Comparison of ENCODE assay signal across 14 mouse cellular contexts in genomic region chr13:97252469-97252868, GRCm38 (mm10). TPM values are rescaled to one million over a fixed set of nuclear protein-coding genes. Genes with fewer than 3 reads are reported as not detected.
DNase-seq lines count a peak whose midpoint lies in the region; ATAC-seq and TF ChIP-seq lines count a peak whose summit lies in the region.
"Had no signal": no experiment of that assay in that cellular context is flagged by ENCODE, and none has a peak within 500 bp of the region (broad histone marks: within the 10 kb centered on the region; RNA-seq: fewer than 3 reads in every experiment).

No protein-coding gene starts in this region.

- TF ChIP-seq CTCF in left cerebral cortex, adult 2 months (IDR thresholded peaks at IDR 0.05) = no peak

- no peak overlapping the region; the same call in 1 of the 2 replicates for H3K4me2 ChIP-seq in midbrain, embryonic 14.5 days (ENCODE audit: low read length)

- peaks cover 63% of the 10 kb centered on the region for H3K36me3 ChIP-seq in hindbrain, embryonic 10.5 days
- peaks cover 28% of the 10 kb centered on the region for H3K36me3 ChIP-seq in midbrain, embryonic 14.5 days (ENCODE audit: control insufficient read depth, insufficient read depth, low read length)

- no peaks in the 10 kb centered on the region for H3K9me3 ChIP-seq in hindbrain, embryonic 10.5 days
- no peaks in the 10 kb centered on the region for H3K9me3 ChIP-seq in midbrain, embryonic 14.5 days (ENCODE audit: control insufficient read depth, low read length)

- H3K9ac ChIP-seq in midbrain, embryonic 14.5 days (replicated peaks; ENCODE audit: low read length) = no peak overlapping the region
- H3K9ac ChIP-seq: liver, embryonic 14.5 days had no signal

- WGBS in hindbrain, embryonic 10.5 days = 39% methylated on average over 7 of the region's 7 CpGs
- 6% methylated on average over 7 of the region's 7 CpGs for WGBS in midbrain, embryonic 14.5 days

- peaks cover 99% of the 10 kb centered on the region for H3K4me1 ChIP-seq in hindbrain, embryonic 10.5 days (replicated peaks)
- H3K4me1 ChIP-seq in midbrain, embryonic 14.5 days (ENCODE audit: control insufficient read depth, insufficient read depth, low read length) = peaks cover 89% of the 10 kb centered on the region

- ATAC-seq in midbrain, embryonic 14.5 days (ENCODE audit: low FRiP score, low TSS enrichment) = peak; percentile 41
- ATAC-seq in erythroblast, adult 5-6 weeks (replicated peaks; ENCODE audit: low FRiP score, poor library complexity, severe bottlenecking) = no peak

- H3K4me3 ChIP-seq in hindbrain, embryonic 10.5 days = no peak overlapping the region
- no peak overlapping the region for H3K4me3 ChIP-seq in midbrain, embryonic 14.5 days (replicated peaks; ENCODE audit: low read depth, low read length)
- no peak overlapping the region for H3K4me3 ChIP-seq in left cerebral cortex, adult 2 months
- H3K4me3 ChIP-seq: erythroblast, embryonic 14.5 days had no signal

- H3K27ac ChIP-seq in hindbrain, embryonic 10.5 days = peak overlapping the region; percentile 84
- peak overlapping the region; percentile 71 for H3K27ac ChIP-seq in midbrain, embryonic 14.5 days (replicated peaks; ENCODE audit: low read depth, low read length)
- no peak overlapping the region for H3K27ac ChIP-seq in left cerebral cortex, adult 2 months
- H3K27ac ChIP-seq: kidney, postnatal 0 days; liver, embryonic 14.5 days had no signal

- intact Hi-C loops in left cerebral cortex, adult 2 months (cut with DNase I) = no loop called here

- peak; percentile 39 for DNase-seq in ES-CJ7 (ENCODE audit: low read depth, low spot score)
- DNase-seq in embryo, embryonic 9.5 days (ENCODE audit: extremely low spot score) = peak; percentile 68
- DNase-seq in hindbrain, embryonic 10.5 days (ENCODE audit: low spot score) = peak; percentile 86
- DNase-seq in midbrain, embryonic 14.5 days = peak; percentile 87
- DNase-seq in spleen, adult 18-20 months = no peak
- DNase-seq in gastrocnemius, postnatal 4 days (ENCODE audit: low spot score in 2 of 2) = no peak
- no peak for DNase-seq in left cerebral cortex, adult 2 months (ENCODE audit: extremely low spot score in 1 of 2, low spot score in 2 of 2)
- DNase-seq: cerebellum, adult 8-10 months; gastrocnemius, postnatal 10 days; thymus, adult 2 months had no signal

- peaks cover 13% of the 10 kb centered on the region; the same call in 1 of the 2 replicates for H3K27me3 ChIP-seq in hindbrain, embryonic 10.5 days (ENCODE audit: insufficient read depth, poor library complexity, severe bottlenecking)
- H3K27me3 ChIP-seq in midbrain, embryonic 14.5 days (ENCODE audit: control insufficient read depth, insufficient read depth, low read length) = no peaks in the 10 kb centered on the region

RNA-seq across cellular contexts. Expression of gene Enc1, which starts 11.6 kb away (rescaled TPM):
- 11.2 and 18.6 TPM in 2 replicates for polyA plus RNA-seq in hindbrain, embryonic 10.5 days (2016; fragmentation: Nextera tagmentation; extraction: Ambion mirVana)
- 94.2 and 99.0 TPM in 2 replicates for polyA plus RNA-seq in midbrain, embryonic 14.5 days (2014; fragmentation: Nextera tagmentation; extraction: Ambion mirVana)
- total RNA-seq in erythroblast, adult 5-6 weeks (2015; ENCODE audit: low replicate concordance) = 0.21 TPM in 1 of 2 replicates, not detected in the other
- total RNA-seq in erythroblast, adult 5-6 weeks (2017; ENCODE audit: low replicate concordance) = 0.17 and 0.56 TPM in 2 replicates
- total RNA-seq in gastrocnemius, postnatal 4 days (2021) = 10 to 100 TPM; 11.0 to 12.9 TPM
- total RNA-seq in left cerebral cortex, adult 2 months (2021) = 100 to 1,000 TPM; 653 to 683 TPM

RNA-seq across cellular contexts. Expression of gene Hexb, which starts 54.3 kb away (rescaled TPM):
- 18.7 and 23.4 TPM in 2 replicates for polyA plus RNA-seq in hindbrain, embryonic 10.5 days (2016; fragmentation: Nextera tagmentation; extraction: Ambion mirVana)
- 32.4 and 38.7 TPM in 2 replicates for polyA plus RNA-seq in midbrain, embryonic 14.5 days (2014; fragmentation: Nextera tagmentation; extraction: Ambion mirVana)
- 43.3 and 54.6 TPM in 2 replicates for total RNA-seq in erythroblast, adult 5-6 weeks (2015; ENCODE audit: low replicate concordance)
- total RNA-seq in erythroblast, adult 5-6 weeks (2017; ENCODE audit: low replicate concordance) = 18.8 and 34.1 TPM in 2 replicates
- 10 to 100 TPM; 26.7 to 27.8 TPM for total RNA-seq in gastrocnemius, postnatal 4 days (2021)
- 100 to 1,000 TPM; 102 to 103 TPM for total RNA-seq in left cerebral cortex, adult 2 months (2021)

Comparison
In these comparisons a context has a peak if more than half of its experiments do, and no peak if none do; other contexts are left out.
1. DNase-seq: peak in ES-CJ7 (single experiment), embryo, embryonic 9.5 days (single experiment), hindbrain, embryonic 10.5 days (single experiment) and midbrain, embryonic 14.5 days (single experiment); none in spleen, adult 18-20 months (0 of 2), gastrocnemius, postnatal 4 days (0 of 2) and left cerebral cortex, adult 2 months (0 of 2).
2. RNA of gene Enc1, which starts 11.6 kb away (total RNA-seq): 653 to 683 TPM in left cerebral cortex, adult 2 months; 11.0 to 12.9 TPM in gastrocnemius, postnatal 4 days and 0.17 to 0.56 TPM in erythroblast, adult 5-6 weeks; every median in the first group is over 10 times any median in the second.